Mouse (Mus musculus): ENCODE results near the gene Vrk3. TPM values are rescaled to one million over a fixed set of nuclear protein-coding genes. Genes with fewer than 3 reads are reported as not detected.
A peak's percentile ranks its signal among the peaks of the same experiment; 100 is the strongest.
"Not testable (repeated sequence)": the region's sequence is repeated elsewhere in the genome, so short reads cannot be mapped to it uniquely, and the experiment has no call there.

Vrk3 gene
- polyA plus RNA-seq, 1 experiment = 33.6 TPM

DNA sequence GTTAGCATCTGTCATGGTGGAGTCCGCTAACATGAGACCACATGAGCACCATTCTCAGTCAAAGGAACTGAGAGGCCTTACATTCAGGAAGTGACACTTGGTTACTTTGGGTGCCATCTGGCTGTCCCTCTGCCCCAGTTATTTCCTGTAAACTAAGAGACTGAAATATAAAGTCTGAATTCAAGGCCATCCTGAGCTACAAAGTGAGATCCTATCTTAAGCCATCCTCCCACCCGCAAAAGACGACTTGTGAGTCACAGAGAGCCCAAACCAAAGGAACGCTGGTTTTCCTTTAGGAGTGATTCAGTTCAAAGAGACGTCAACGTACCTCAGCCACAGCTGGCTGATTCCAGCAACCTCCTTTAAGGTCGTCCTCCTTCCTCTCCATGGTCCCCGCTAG is 6.9 kb upstream of the Vrk3 start:
- Histone ChIP-seq H3K4me1 (ENCODE audit: control insufficient read depth, insufficient read depth, low read length) (peaks cover 1% of the 10 kb centered on the region; the same call in 1 of the 2 replicates), H3K4me3 (replicated peaks; ENCODE audit: control insufficient read depth, low read depth, low read length) (no peak overlapping the region), H3K27ac (ENCODE audit: control insufficient read depth, insufficient read depth, low read depth, low read length, poor library complexity) (no peak overlapping the region)
- 71% methylated on average over 8 of the region's 8 CpGs for WGBS
- no peak for TF ChIP-seq CTCF (IDR thresholded peaks at IDR 0.05; ENCODE audit: control insufficient read depth, insufficient read depth, low read length)
- TF ChIP-seq POLR2A (IDR thresholded peaks at IDR 0.05; ENCODE audit: borderline replicate concordance, control insufficient read depth, low read depth, low read length) = no peak

DNA sequence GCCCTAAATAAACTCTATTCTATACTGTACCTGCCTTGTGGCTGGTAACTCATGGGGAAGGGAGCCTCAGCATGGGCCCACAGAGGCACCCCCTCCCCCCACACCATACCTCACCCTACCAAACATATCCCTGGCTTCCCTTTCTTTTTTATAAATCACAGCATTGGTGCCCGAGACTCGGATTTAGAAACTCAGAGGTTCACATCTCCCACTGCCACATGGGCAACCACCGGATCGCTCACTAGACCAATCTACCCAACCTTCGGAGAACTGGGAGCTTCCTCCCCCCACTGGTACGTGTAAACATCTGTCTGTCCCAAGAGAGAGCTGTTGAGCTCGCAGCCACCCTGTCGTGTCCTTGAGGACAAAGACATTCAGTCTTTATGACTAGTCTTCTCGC is 3.9 kb upstream of the Vrk3 start:
- WGBS = 75% methylated on average over 9 of the region's 9 CpGs
- TF ChIP-seq CTCF (IDR thresholded peaks at IDR 0.05; ENCODE audit: control insufficient read depth, insufficient read depth, low read length) = no peak
- H3K4me1 ChIP-seq (ENCODE audit: control insufficient read depth, insufficient read depth, low read length) = peaks cover 1% of the 10 kb centered on the region; the same call in 1 of the 2 replicates
- no peak overlapping the region for H3K4me3 ChIP-seq (replicated peaks; ENCODE audit: control insufficient read depth, low read depth, low read length)
- no peak overlapping the region for H3K27ac ChIP-seq (ENCODE audit: control insufficient read depth, insufficient read depth, low read depth, low read length, poor library complexity)

DNA sequence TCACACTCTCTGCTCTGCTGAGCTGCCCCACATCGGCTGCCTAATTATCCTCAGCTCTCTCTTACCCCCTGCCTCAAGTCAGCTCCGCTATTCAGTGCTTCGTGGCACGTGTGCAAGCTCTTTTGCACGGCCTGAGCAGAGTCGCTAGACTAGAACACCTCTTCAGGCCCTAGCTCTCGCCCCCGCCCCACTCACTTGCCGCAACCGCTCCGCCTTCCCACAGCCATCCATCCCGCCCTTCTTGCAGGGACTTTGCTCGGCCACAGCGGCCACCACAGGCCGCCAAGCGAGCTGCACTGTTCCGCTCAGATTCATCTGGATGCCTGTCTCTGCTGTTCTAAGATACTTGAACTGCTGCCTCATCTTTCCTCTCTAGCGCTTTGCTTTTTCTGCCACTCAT is 3.1 kb upstream of the Vrk3 start:
- peak; percentile 82 for TF ChIP-seq CTCF (IDR thresholded peaks at IDR 0.05; ENCODE audit: control insufficient read depth, insufficient read depth, low read length)
- TF ChIP-seq POLR2A (IDR thresholded peaks at IDR 0.05; ENCODE audit: borderline replicate concordance, control insufficient read depth, low read depth, low read length) = peak; percentile 34; the same call in 1 of the 2 replicates
- 1% methylated on average over 18 of the region's 18 CpGs for WGBS
- peak overlapping the region; percentile 4 for H3K4me3 ChIP-seq (replicated peaks; ENCODE audit: control insufficient read depth, low read depth, low read length)
- H3K27ac ChIP-seq (ENCODE audit: control insufficient read depth, insufficient read depth, low read depth, low read length, poor library complexity) = no peak overlapping the region
- H3K4me1 ChIP-seq (ENCODE audit: control insufficient read depth, insufficient read depth, low read length) = peaks cover 1% of the 10 kb centered on the region; the same call in 1 of the 2 replicates

DNA sequence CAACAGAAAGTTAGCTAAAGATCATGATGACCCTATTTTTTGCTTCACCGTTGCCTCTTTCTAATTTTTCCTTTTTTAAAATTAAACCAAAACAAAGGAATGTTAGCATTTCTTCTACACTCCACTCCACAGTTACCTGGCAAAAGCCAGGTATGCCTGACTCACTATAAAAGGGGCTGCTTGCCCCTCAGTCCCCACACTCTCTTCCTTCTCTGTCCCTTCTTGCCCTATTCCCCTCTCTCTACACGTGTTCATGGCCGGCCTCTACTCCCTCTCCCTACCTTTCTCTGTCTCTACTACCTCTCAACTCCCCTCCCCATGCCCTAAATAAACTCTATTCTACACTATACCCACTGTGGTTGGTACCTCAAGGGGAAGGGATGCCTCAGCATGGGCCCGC is 1.1 kb upstream of the Vrk3 start:
- no peak overlapping the region for H3K4me3 ChIP-seq (replicated peaks; ENCODE audit: control insufficient read depth, low read depth, low read length)
- 77% methylated on average over 4 of the region's 4 CpGs for WGBS
- H3K27ac ChIP-seq (ENCODE audit: control insufficient read depth, insufficient read depth, low read depth, low read length, poor library complexity) = no peak overlapping the region
- TF ChIP-seq POLR2A (IDR thresholded peaks at IDR 0.05; ENCODE audit: borderline replicate concordance, control insufficient read depth, low read depth, low read length) = no peak
- no peak for TF ChIP-seq CTCF (IDR thresholded peaks at IDR 0.05; ENCODE audit: control insufficient read depth, insufficient read depth, low read length)
- no peaks in the 10 kb centered on the region for H3K4me1 ChIP-seq (ENCODE audit: control insufficient read depth, insufficient read depth, low read length)

DNA sequence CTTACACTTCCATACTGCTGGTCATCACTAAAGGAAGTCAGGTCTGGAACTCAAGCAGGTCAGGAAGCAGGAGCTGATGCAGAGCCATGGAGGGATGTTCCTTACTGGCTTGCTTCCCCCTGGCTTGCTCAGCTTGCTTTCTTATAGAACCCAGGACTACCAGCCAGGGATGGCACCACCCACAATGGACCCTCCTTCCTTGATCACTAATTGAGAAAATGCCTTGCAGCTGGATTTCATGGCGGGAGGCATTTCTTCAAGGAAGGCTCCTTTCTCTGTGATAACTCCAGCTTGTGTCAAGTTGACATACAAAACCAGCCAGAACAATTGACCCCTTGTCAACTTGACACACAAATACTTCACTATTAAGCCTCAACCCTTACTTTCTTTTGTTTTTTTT is 2.7 kb downstream of the Vrk3 start, which contains the start of gene Zfp473:
Gene Zfp473, minus strand, starts transcription at position 101 of the 400 bp plus-strand sequence.
- not testable (repeated sequence) for H3K27ac ChIP-seq (ENCODE audit: control insufficient read depth, insufficient read depth, low read depth, low read length, poor library complexity); H3K4me3 ChIP-seq (replicated peaks; ENCODE audit: control insufficient read depth, low read depth, low read length); H3K4me1 ChIP-seq (ENCODE audit: control insufficient read depth, insufficient read depth, low read length)
- 86% methylated on average over 1 of the region's 1 CpGs for WGBS

DNA sequence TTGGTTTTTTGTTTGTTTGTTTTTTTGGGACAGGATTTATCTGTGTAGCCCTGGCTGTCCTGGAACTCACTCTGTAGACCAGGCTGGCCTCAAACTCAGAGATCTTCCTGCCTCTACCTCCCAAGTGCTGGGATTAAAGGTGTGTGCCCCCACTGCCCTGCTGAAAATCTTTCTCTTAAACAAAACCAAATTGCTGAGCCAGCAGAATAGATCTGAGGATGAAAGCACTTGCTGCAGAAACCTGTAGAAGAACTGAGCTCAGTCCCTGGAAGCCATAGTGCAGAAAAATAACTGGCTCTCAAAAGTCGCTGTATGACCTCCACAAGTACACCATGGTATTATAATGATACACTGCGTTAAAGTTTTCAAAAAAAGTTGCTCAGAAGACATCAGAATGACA is 9.0 kb downstream of the Vrk3 start:
- no peak overlapping the region for H3K27ac ChIP-seq (ENCODE audit: control insufficient read depth, insufficient read depth, low read depth, low read length, poor library complexity)
- no peak overlapping the region for H3K4me3 ChIP-seq (replicated peaks; ENCODE audit: control insufficient read depth, low read depth, low read length)
- no peaks in the 10 kb centered on the region for H3K4me1 ChIP-seq (ENCODE audit: control insufficient read depth, insufficient read depth, low read length)
- WGBS = 80% methylated on average over 2 of the region's 2 CpGs
- no peak for TF ChIP-seq CTCF (IDR thresholded peaks at IDR 0.05; ENCODE audit: control insufficient read depth, insufficient read depth, low read length)

DNA sequence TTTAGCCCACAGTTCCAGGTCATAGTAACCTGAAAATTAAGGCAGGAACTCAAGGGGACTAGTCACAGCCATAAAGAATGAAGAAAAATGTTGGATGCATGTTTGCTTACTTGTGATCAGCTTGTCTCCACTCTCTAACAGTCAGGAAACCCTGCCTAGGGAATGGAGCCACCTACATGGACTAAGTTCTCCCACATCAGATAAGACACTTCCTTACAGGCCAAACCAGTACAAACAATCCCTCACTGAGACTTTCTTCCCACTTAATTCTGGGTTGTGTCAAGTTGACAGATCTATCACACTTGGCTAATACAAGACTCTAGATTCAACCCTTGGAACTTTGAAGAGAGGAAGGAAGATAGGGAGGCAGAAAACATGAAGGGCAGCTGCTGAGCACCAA is 12.2 kb downstream of the Vrk3 start:
- TF ChIP-seq POLR2A (IDR thresholded peaks at IDR 0.05; ENCODE audit: borderline replicate concordance, control insufficient read depth, low read depth, low read length) (no peak), CTCF (IDR thresholded peaks at IDR 0.05; ENCODE audit: control insufficient read depth, insufficient read depth, low read length) (no peak)
- no peak overlapping the region for H3K4me3 ChIP-seq (replicated peaks; ENCODE audit: control insufficient read depth, low read depth, low read length)
- H3K27ac ChIP-seq (ENCODE audit: control insufficient read depth, insufficient read depth, low read depth, low read length, poor library complexity) = no peak overlapping the region
- no peaks in the 10 kb centered on the region for H3K4me1 ChIP-seq (ENCODE audit: control insufficient read depth, insufficient read depth, low read length)

DNA sequence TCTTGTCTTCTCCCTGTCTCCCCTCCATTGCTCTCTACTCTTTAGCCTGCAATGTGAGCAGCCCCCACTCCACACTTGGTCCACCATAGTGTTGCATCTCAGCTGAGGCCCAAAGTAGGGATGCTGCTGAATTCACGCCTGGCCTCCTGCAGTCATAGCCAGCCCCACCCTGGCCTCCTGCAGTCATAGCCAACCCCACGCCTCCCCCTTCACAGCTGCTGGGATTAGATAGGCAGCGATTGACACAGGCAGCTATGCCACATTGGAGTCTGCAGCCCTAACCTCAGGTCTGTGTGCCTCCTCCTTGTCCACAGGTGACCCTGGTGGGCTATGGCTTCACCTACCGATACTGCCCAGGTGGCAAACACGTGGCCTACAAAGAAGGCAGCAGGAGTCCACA is 19.9 kb downstream of the Vrk3 start:
- Histone ChIP-seq H3K4me3 (replicated peaks; ENCODE audit: control insufficient read depth, low read depth, low read length) (no peak overlapping the region), H3K4me1 (ENCODE audit: control insufficient read depth, insufficient read depth, low read length) (no peaks in the 10 kb centered on the region; the same call in 1 of the 2 replicates), H3K27ac (ENCODE audit: control insufficient read depth, insufficient read depth, low read depth, low read length, poor library complexity) (no peak overlapping the region)
- WGBS = 84% methylated on average over 5 of the region's 5 CpGs
- TF ChIP-seq POLR2A (IDR thresholded peaks at IDR 0.05; ENCODE audit: borderline replicate concordance, control insufficient read depth, low read depth, low read length) = no peak
- TF ChIP-seq CTCF (IDR thresholded peaks at IDR 0.05; ENCODE audit: control insufficient read depth, insufficient read depth, low read length) = no peak

DNA sequence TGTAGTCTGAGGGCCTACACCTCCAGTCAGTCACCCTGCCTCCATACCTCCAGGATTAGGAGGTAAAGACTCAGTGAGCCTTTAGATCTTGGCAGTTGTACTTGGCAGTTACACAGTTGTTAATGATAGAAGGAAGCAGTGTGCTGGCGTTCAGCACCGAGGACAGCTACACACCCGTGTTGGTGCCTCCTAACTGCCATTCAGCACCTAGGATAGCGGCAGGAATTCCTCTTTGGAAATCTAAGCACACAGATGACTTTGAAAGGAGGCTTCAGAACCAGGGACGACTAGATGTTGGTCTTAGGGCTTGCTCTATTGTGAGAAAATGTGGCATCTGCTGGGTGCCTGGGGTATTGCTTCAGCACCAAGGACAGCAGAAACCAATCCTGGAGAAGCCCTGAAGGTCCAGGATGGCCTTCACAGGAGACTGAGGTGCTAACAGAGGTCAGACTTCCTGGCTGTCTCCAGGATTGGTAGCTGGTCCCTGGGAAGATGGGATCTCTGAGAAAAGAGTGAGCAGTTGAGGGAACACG is 21.9 kb downstream of the Vrk3 start:
- 58% methylated on average over 6 of the region's 6 CpGs for WGBS
- H3K4me3 ChIP-seq (replicated peaks; ENCODE audit: control insufficient read depth, low read depth, low read length) = no peak overlapping the region
- H3K4me1 ChIP-seq (ENCODE audit: control insufficient read depth, insufficient read depth, low read length) = no peaks in the 10 kb centered on the region; the same call in 1 of the 2 replicates

More for the DNA sequence above, 21.9 kb downstream of the Vrk3 start:
- H3K27ac ChIP-seq (ENCODE audit: control insufficient read depth, insufficient read depth, low read depth, low read length, poor library complexity) = no peak overlapping the region
- no peak for TF ChIP-seq POLR2A (IDR thresholded peaks at IDR 0.05; ENCODE audit: borderline replicate concordance, control insufficient read depth, low read depth, low read length)
- no peak for TF ChIP-seq CTCF (IDR thresholded peaks at IDR 0.05; ENCODE audit: control insufficient read depth, insufficient read depth, low read length)
